In the genomic region with DNA sequence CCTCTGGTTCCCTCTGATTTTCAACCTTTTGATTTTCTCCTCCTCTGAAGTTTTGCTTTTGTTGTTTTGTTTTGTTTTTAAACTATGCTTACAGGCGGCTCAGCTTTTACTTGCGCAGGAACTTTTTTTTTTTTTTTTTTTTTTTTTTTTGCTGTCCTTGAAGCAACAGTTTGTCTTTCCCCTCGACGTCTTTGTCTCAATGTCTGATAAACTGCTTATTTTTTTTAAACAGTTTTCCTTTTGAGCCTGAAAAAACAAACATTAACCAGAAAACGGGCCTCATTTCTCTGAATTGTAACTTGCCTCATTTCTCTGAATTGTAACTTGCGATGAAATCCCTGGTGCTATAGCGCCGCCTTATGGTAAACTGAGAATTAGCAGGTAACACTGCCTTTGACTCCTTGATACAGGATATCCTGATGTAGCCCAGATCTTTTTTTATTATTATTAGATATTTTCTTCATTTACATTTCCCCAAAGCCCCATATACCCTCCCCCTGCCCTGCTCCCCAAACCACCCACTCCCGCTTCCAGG, we compare ENCODE assay signal across 9 mouse cellular contexts. TPM values are rescaled to one million over a fixed set of nuclear protein-coding genes. Genes with fewer than 3 reads are reported as not detected.
DNase-seq lines count a peak whose midpoint lies in the region; ATAC-seq and TF ChIP-seq lines count a peak whose summit lies in the region.
"Had no signal": no experiment of that assay in that cellular context is flagged by ENCODE, and none has a peak within 500 bp of the region (broad histone marks: within the 10 kb centered on the region; RNA-seq: fewer than 3 reads in every experiment).

No protein-coding gene starts in this region.

- WGBS in limb, embryonic 11.5 days = 49% methylated on average over 9 of the region's 9 CpGs

- H3K4me2 ChIP-seq in limb, embryonic 11.5 days (ENCODE audit: low read depth, severe bottlenecking) = no peak overlapping the region
- H3K4me2 ChIP-seq: heart, embryonic 13.5 days; midbrain, embryonic 12.5 days had no signal

- H3K9me3 ChIP-seq in MEL (replicated peaks; ENCODE audit: insufficient read depth, low read length) = no peaks in the 10 kb centered on the region
- H3K9me3 ChIP-seq in limb, embryonic 11.5 days (ENCODE audit: control insufficient read depth, low read length) = no peaks in the 10 kb centered on the region
- H3K9me3 ChIP-seq: heart, embryonic 13.5 days; midbrain, embryonic 12.5 days had no signal

- no peak for ATAC-seq in limb, embryonic 11.5 days (ENCODE audit: insufficient number of reproducible peaks, low FRiP score, low TSS enrichment, low read depth)

- H3K9ac ChIP-seq in MEL (ENCODE audit: control insufficient read depth, low read depth, low read length, poor library complexity, severe bottlenecking) = no peak overlapping the region
- H3K9ac ChIP-seq in limb, embryonic 11.5 days (ENCODE audit: low read length) = no peak overlapping the region
- H3K9ac ChIP-seq: heart, embryonic 13.5 days; midbrain, embryonic 12.5 days had no signal

- no peaks in the 10 kb centered on the region for H3K4me1 ChIP-seq in MEL (ENCODE audit: control insufficient read depth in 1 of 2, insufficient read depth in 2 of 2, low read length in 2 of 2)
- H3K4me1 ChIP-seq in limb, embryonic 11.5 days (ENCODE audit: control insufficient read depth, insufficient read depth, low read length) = no peaks in the 10 kb centered on the region
- H3K4me1 ChIP-seq: heart, embryonic 13.5 days; midbrain, embryonic 12.5 days had no signal

- no peak for TF ChIP-seq POLR2A in MEL (IDR thresholded peaks at IDR 0.05; ENCODE audit: control insufficient read depth in 1 of 2, insufficient read depth in 1 of 2, low read depth in 1 of 2, low read length in 2 of 2, poor library complexity in 1 of 2)

- DNase-seq in left cerebral cortex, adult 18-20 months (ENCODE audit: low spot score in 2 of 2) = peak; percentile 48 to 72
- no peak for DNase-seq in left cerebral cortex, adult 11 months (ENCODE audit: low spot score)
- peak; percentile 76 for DNase-seq in MEL (ENCODE audit: low read depth, low spot score)
- peak; percentile 34 for DNase-seq in adrenal gland, postnatal 25 days
- DNase-seq in frontal cortex, postnatal 36 days (ENCODE audit: low spot score in 2 of 2) = peak; percentile 50 to 70
- peak; percentile 51 for DNase-seq in limb, embryonic 11.5 days (ENCODE audit: low spot score)
- DNase-seq in right cerebral cortex, postnatal 25 days = peak; percentile 38

- TF ChIP-seq EP300 in MEL (IDR thresholded peaks at IDR 0.05; ENCODE audit: low read depth in 1 of 2, low read length in 2 of 2) = no peak

- no peak overlapping the region for H3K4me3 ChIP-seq in MEL (ENCODE audit: control insufficient read depth in 1 of 2, insufficient read depth in 1 of 2, low read depth in 2 of 2, low read length in 2 of 2)
- H3K4me3 ChIP-seq in limb, embryonic 11.5 days (ENCODE audit: low read depth, low read length) = no peak overlapping the region
- H3K4me3 ChIP-seq: heart, embryonic 13.5 days; midbrain, embryonic 12.5 days had no signal

- H3K79me2 ChIP-seq in MEL (ENCODE audit: control insufficient read depth, insufficient read depth, low read length, poor library complexity) = no peaks in the 10 kb centered on the region

- no peak overlapping the region for H3K27ac ChIP-seq in MEL (ENCODE audit: control insufficient read depth, low read depth, low read length)
- H3K27ac ChIP-seq in limb, embryonic 11.5 days (replicated peaks; ENCODE audit: low read depth, low read length) = no peak overlapping the region
- H3K27ac ChIP-seq: heart, embryonic 13.5 days; midbrain, embryonic 12.5 days had no signal

- H3K36me3 ChIP-seq in MEL (ENCODE audit: control insufficient read depth in 1 of 2, insufficient read depth in 2 of 2, low read length in 2 of 2) = no peaks in the 10 kb centered on the region
- H3K36me3 ChIP-seq in limb, embryonic 11.5 days (ENCODE audit: control insufficient read depth, insufficient read depth, low read length) = no peaks in the 10 kb centered on the region
- H3K36me3 ChIP-seq: heart, embryonic 13.5 days; midbrain, embryonic 12.5 days had no signal

- peak; percentile 52 to 77 (median 77) for TF ChIP-seq CTCF in MEL (IDR thresholded peaks at IDR 0.05 in 2 of 3, conservative IDR thresholded peaks at IDR 0.05 in 1 of 3; ENCODE audit: control insufficient read depth in 1 of 3, insufficient read depth in 1 of 3, low read depth in 2 of 3, low read length in 3 of 3, poor library complexity in 1 of 3, severe bottlenecking in 1 of 3)

- H3K27me3 ChIP-seq in MEL (ENCODE audit: control insufficient read depth in 1 of 2, insufficient read depth in 2 of 2, low read length in 2 of 2) = no peaks in the 10 kb centered on the region
- H3K27me3 ChIP-seq in limb, embryonic 11.5 days (ENCODE audit: control insufficient read depth, insufficient read depth, low read length) = no peaks in the 10 kb centered on the region
- H3K27me3 ChIP-seq: heart, embryonic 13.5 days; midbrain, embryonic 12.5 days had no signal

- TF ChIP-seq RAD21 in MEL (IDR thresholded peaks at IDR 0.05; ENCODE audit: low read depth, low read length) = peak; percentile 77

TF ChIP-seq in MEL, 35 proteins besides CTCF, POLR2A, EP300 and RAD21:
- TF ChIP-seq GATA1 (IDR thresholded peaks at IDR 0.05; ENCODE audit: low read depth, low read length) (no peak), SMC3 (IDR thresholded peaks at IDR 0.05; ENCODE audit: low read depth, low read length) (peak; percentile 70), ZC3H11A (IDR thresholded peaks at IDR 0.05; ENCODE audit: low read depth, low read length) (peak; percentile 59), ZNF384 (IDR thresholded peaks at IDR 0.05; ENCODE audit: low read depth, low read length) (peak; percentile 78)
TF ChIP-seq in MEL: peak in this region for 3.

RNA-seq across cellular contexts. Expression of a gene that starts 52.0 kb away (rescaled TPM):
- 10 to 100 TPM; 80.0 to 87.4 TPM for total RNA-seq in left cerebral cortex, adult 18-20 months (2021)
- 5.4 and 6.1 TPM in 2 replicates for total RNA-seq in MEL (2012; rRNA removed)
- polyA plus RNA-seq in MEL (2012; ENCODE audit: insufficient read depth in 1 of 2, insufficient read length in 2 of 2, low read depth in 1 of 2, low replicate concordance in 2 of 2, missing spikeins in 1 of 2) = 1 to 10 TPM in 1 of 2 experiments, not detected in 1; 4.9 TPM
- 98.2 and 125 TPM in 2 replicates for total RNA-seq in adrenal gland, postnatal 25 days (2021)
- polyA plus RNA-seq in limb, embryonic 11.5 days (2014; fragmentation: Nextera tagmentation; extraction: Ambion mirVana) = 5.4 and 5.6 TPM in 2 replicates

Comparison
In these comparisons a context has a peak if more than half of its experiments do, and no peak if none do; other contexts are left out.
1. RNA of a gene that starts 52.0 kb away (total RNA-seq): 98.2 to 125 TPM in adrenal gland, postnatal 25 days and 80.0 to 87.4 TPM in left cerebral cortex, adult 18-20 months; 5.4 to 6.1 TPM in MEL; every median in the first group is over 10 times any median in the second.